Mouse (Mus musculus) thymus, postnatal 0 days (tissue): ENCODE measurements around the gene Cyb5d1. TPM values are rescaled to one million over a fixed set of nuclear protein-coding genes. Genes with fewer than 3 reads are reported as not detected.

Experiments
- DNase-seq: peaks from one replicate; pipeline ENCODE4 v3.0.0-alpha.2; 2015; ENCODE audit warnings: low spot score
- polyA plus RNA-seq: library from polyadenylated mRNA; unstranded; fragments of >200 nt; fragmentation: Nextera tagmentation; extraction: Ambion mirVana; gene quantifications from 2 replicates; pipeline ENCODE4 v1.2.1, GENCODE M21; 2015

Cyb5d1 gene
- polyA plus RNA-seq, 1 experiment from 2014 or later = 28.3 TPM

DNA sequence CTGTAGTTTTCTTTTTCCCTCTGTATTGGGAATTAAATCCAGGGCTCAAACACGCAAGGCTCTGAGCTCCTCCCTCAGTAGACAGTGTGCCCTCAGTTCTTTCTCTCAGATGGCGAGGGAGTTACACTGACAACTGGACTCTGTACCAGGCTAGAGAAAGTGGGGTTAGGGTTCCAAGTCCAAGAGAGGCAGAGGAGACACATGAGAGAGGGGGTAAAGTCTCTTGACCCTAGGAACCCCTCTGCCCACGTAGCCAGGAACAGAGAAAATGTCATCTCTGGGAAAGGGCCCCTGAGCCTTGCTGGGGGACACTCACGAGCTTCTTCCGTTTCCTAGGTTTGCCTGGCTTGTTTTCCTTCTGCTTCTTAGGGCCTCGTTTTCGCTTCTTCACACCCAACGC, 31.1 kb downstream of the Cyb5d1 start:
- no peak for DNase-seq

DNA sequence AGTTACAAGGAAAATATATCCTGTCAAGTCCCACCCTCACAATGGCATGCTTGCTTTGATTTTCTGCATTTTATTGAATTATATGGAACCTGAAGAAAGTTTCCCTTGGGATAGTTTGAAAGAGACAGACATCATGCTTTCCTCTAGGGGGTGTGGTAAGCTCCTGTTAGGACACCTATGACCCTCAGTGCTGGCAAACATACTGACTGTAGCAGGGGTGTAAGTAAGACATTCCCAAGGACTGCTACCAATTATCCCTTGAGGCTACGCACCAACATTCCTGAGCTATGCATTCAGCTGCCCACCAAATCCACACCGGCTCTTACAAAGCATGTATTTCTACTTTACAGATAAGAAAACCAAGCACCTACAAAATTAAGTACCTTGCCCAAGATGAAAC, 33.0 kb downstream of the Cyb5d1 start:
- no peak for DNase-seq

DNA sequence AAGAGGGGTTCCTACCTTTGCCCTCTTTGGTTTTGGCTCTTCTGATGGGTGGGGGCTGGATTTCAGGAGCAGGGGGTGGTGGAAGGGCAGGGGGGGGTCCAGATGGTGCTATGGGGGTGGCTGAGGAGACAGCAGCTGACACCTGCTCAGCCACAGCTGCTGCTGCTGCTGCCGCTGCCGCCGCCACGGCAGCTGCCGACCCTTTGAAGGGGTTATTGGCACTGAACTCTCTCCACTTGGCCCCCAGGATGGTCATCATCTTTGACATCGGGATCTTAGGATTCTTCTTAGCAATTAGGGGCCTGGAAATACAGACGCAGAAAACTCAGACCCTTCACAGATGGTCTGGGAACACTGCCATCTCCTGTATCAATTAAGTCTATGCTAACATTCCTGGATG, 33.4 kb downstream of the Cyb5d1 start:
- DNase-seq = no peak

DNA sequence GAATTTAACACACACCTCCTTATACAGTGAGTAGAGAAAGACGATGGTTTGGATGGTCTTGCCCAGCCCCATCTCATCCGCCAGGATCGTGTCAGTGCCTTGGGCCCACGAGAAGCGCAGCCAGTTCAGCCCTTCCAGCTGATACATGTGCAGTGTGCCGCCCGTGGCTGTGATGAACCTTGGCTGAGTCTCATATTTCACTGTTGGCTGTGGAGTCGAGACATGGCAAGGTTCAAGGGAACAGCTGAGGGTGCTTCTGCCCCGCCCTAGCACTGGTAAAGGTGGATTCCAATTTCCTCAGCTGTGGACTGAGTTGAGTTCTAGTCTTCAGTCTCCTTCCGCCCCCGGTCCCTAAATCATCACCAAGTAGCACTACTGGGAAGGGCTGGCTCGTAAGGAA, 37.7 kb downstream of the Cyb5d1 start:
- no peak for DNase-seq

DNA sequence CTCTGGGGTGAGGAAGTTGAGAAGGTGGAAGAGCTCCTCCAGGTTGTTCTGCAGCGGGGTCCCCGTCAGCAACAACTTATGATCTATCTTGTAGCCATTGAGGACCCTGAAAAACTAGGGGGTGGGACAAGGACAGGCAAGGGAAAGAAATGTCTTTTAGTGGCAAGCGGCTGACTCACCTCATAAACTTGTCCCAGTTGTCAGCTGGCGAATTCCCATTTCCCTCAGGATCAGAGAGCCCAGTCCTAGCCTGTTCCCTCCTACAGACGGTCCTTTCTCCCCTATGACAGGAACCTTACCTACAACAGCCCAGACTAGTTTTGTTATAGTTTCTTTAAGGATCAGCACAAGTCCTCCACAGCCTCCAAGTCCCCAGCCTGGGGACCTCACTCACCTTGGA, 38.9 kb downstream of the Cyb5d1 start:
- DNase-seq = no peak

DNA sequence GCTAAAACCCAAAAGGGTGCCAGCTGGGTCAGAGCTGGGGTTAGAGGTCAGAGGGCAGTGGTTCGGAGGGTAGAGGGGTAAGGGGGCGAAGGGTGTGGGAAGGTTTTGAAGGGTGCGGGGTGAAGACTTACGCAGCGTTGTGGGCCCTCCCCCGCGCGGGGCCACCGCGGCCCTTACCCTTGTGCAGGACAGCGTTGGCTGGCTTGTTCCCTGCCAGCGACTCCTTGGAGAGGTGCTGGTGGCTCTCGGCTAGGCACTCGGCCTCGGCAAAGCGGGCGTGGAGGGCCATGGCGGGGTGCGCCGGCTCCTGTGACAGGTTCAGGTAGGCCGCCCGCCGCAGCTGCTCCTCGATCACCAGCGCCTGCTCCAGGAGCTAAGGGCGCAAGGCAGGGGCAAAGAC, 49.0 kb downstream of the Cyb5d1 start:
- DNase-seq = no peak

Other genes starting within 250 kb of the Cyb5d1 start
- gene Alox12b, start 238.6 kb downstream of the Cyb5d1 start, polyA plus RNA-seq = 0.44 and 0.49 TPM in 2 replicates
- gene Alox8, start 197.8 kb downstream of the Cyb5d1 start, polyA plus RNA-seq = 0.14 and 0.17 TPM in 2 replicates
- gene Gucy2e, start 158.6 kb downstream of the Cyb5d1 start, polyA plus RNA-seq = not detected in 2 replicates
- 22.4 and 22.8 TPM in 2 replicates for gene Cntrob, start 71.9 kb downstream of the Cyb5d1 start, polyA plus RNA-seq
- 132 and 138 TPM in 2 replicates for gene Trappc1, start 71.7 kb downstream of the Cyb5d1 start, polyA plus RNA-seq
- gene Kcnab3, start 69.4 kb downstream of the Cyb5d1 start, polyA plus RNA-seq = 0.18 and 0.24 TPM in 2 replicates
- gene Rnf227, start 55.2 kb downstream of the Cyb5d1 start, polyA plus RNA-seq = 6.8 and 8.3 TPM in 2 replicates
- 10.7 and 13.2 TPM in 2 replicates for gene Chd3, start 26.2 kb downstream of the Cyb5d1 start, polyA plus RNA-seq
- 194 and 211 TPM in 2 replicates for gene Naa38, start 144 bp downstream of the Cyb5d1 start, polyA plus RNA-seq
- gene Tmem88, start 2.6 kb upstream of the Cyb5d1 start, polyA plus RNA-seq = 10.4 and 12.9 TPM in 2 replicates
- gene Kdm6b, start 18.0 kb upstream of the Cyb5d1 start, polyA plus RNA-seq = 31.5 and 45.6 TPM in 2 replicates
- 0.12 and 0.20 TPM in 2 replicates for gene Dnah2, start 153.5 kb upstream of the Cyb5d1 start, polyA plus RNA-seq
- gene Efnb3, start 164.6 kb upstream of the Cyb5d1 start, polyA plus RNA-seq = 0.61 and 0.77 TPM in 2 replicates
- 27.0 and 30.6 TPM in 2 replicates for gene Wrap53, start 184.6 kb upstream of the Cyb5d1 start, polyA plus RNA-seq
- 138 and 165 TPM in 2 replicates for gene Trp53, start 184.7 kb upstream of the Cyb5d1 start, polyA plus RNA-seq
- 1.7 and 1.8 TPM in 2 replicates for gene Atp1b2, start 210.3 kb upstream of the Cyb5d1 start, polyA plus RNA-seq
- gene Shbg, start 222.3 kb upstream of the Cyb5d1 start, polyA plus RNA-seq = 0.13 TPM in 1 of 2 replicates, not detected in the other
- gene Sat2, start 226.4 kb upstream of the Cyb5d1 start, polyA plus RNA-seq = 3.5 and 4.3 TPM in 2 replicates
- gene Fxr2, start 237.4 kb upstream of the Cyb5d1 start, polyA plus RNA-seq = 18.4 and 26.6 TPM in 2 replicates